Mouse (Mus musculus) megakaryocyte, embryonic 14.5 days (primary cell): ENCODE measurements around the gene Mdh2.

ENCODE experiments used
- FLI1 ChIP-seq: IDR thresholded peaks from 2 replicates; pipeline ENCODE4 v1.6.1; 2012; ENCODE audit warnings: low read length, inconsistent platforms, mixed read lengths
- GATA1 ChIP-seq: IDR thresholded peaks from 3 replicates; pipeline ENCODE4 v1.6.1; 2012; ENCODE audit warnings: mixed read lengths, low read length, inconsistent platforms, borderline replicate concordance

DNA sequence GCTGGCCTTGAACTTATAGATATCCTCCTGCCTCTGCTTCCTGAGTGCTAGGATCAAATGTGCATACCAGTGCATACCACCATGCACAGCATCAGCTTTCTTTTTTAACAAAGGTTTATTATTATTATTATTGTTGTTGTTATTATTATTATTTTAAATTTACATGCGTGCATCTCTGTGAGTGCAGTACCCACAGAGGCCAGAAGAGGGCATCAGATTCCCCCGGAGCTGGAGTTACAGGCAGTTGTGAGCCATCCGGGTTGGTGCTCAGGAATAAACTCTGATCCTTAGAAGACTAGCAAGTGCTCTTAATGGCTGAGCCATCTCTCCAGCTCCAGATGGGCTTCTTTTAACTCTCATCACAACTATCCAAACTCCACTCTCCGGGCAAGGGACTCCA, 21.5 kb downstream of the Mdh2 start:
- no peak for TF ChIP-seq GATA1
- no peak for TF ChIP-seq FLI1
